Mouse (Mus musculus) MEL (cell line): ENCODE measurements around the gene Gm49661. TPM values are rescaled to one million over a fixed set of nuclear protein-coding genes. Genes with fewer than 3 reads are reported as not detected.

Experiments used
- DNase-seq: peaks from one replicate; pipeline ENCODE4 v3.0.0; 2011; ENCODE audit warnings: low read depth, low spot score
- H3K27ac ChIP-seq: 2 replicates; pipeline ENCODE4 v1.5.1; 2012; ENCODE audit warnings: low read depth, mild to moderate bottlenecking, control low read depth, low read length, moderate library complexity; ENCODE audit not compliant: control insufficient read depth
- H3K27me3 ChIP-seq, 2 experiments: fragments of 150-350 bp in 1 of 2; sonication (generic) in 1 of 2; 2 replicates each; pipeline ENCODE4 v1.6.1; 2012; ENCODE audit warnings: low read length in 2 of 2, mild to moderate bottlenecking in 2 of 2, improper control_type of control experiment in 1 of 2, moderate library complexity in 1 of 2; ENCODE audit not compliant: insufficient read depth in 2 of 2, control insufficient read depth in 1 of 2
- H3K36me3 ChIP-seq, 2 experiments: 2 replicates each; pipeline ENCODE4 v1.6.1; 2012 to 2014; ENCODE audit warnings: low read length in 2 of 2, improper control_type of control experiment in 1 of 2, inconsistent platforms in 1 of 2, mild to moderate bottlenecking in 1 of 2; ENCODE audit not compliant: insufficient read depth in 2 of 2, control insufficient read depth in 1 of 2
- H3K4me1 ChIP-seq, 2 experiments: fragments of 150-350 bp in 1 of 2; sonication (generic) in 1 of 2; 2 replicates each; pipeline ENCODE4 v1.6.1; 2012; ENCODE audit warnings: low read length in 2 of 2, improper control_type of control experiment in 1 of 2, mild to moderate bottlenecking in 1 of 2; ENCODE audit not compliant: insufficient read depth in 2 of 2, control insufficient read depth in 1 of 2
- H3K4me3 ChIP-seq, 2 experiments: fragments of 150-350 bp in 1 of 2; sonication (generic) in 1 of 2; 2 replicates each; pipeline ENCODE4 v1.5.1; 2012; ENCODE audit warnings: low read depth in 2 of 2, low read length in 2 of 2, mild to moderate bottlenecking in 2 of 2, moderate library complexity in 2 of 2, control low read depth in 1 of 2, improper control_type of control experiment in 1 of 2; ENCODE audit not compliant: control insufficient read depth in 1 of 2, insufficient read depth in 1 of 2
- H3K79me2 ChIP-seq: 2 replicates; pipeline ENCODE4 v1.6.1; 2012; ENCODE audit warnings: mild to moderate bottlenecking, low read length, moderate library complexity; ENCODE audit not compliant: control insufficient read depth, poor library complexity, insufficient read depth
- H3K9ac ChIP-seq: 2 replicates; pipeline ENCODE4 v1.6.1; 2012; ENCODE audit warnings: low read depth, mild to moderate bottlenecking, control low read depth, low read length, moderate library complexity; ENCODE audit not compliant: control insufficient read depth, poor library complexity, severe bottlenecking
- H3K9me3 ChIP-seq: fragments of 150-350 bp; sonication (generic); replicated peaks from 2 replicates; pipeline ENCODE4 v1.6.1; 2012; ENCODE audit warnings: mild to moderate bottlenecking, low read length, improper control_type of control experiment, moderate library complexity; ENCODE audit not compliant: insufficient read depth
- BHLHE40 ChIP-seq: IDR thresholded peaks from 2 replicates; pipeline ENCODE4 v1.6.1; 2012; ENCODE audit warnings: low read depth, mild to moderate bottlenecking, inconsistent platforms, low read length, improper control_type of control experiment, borderline replicate concordance
- CHD1 ChIP-seq: IDR thresholded peaks from 2 replicates; pipeline ENCODE4 v1.6.1; 2012; ENCODE audit warnings: low read depth, mild to moderate bottlenecking, inconsistent platforms, low read length, improper control_type of control experiment
- CHD2 ChIP-seq: IDR thresholded peaks from 2 replicates; pipeline ENCODE4 v1.6.1; 2011; ENCODE audit warnings: low read length, improper control_type of control experiment
- CTCF ChIP-seq, 3 experiments: IDR thresholded peaks in 2 of 3; conservative IDR thresholded peaks in 1 of 3; 2 replicates each; pipeline ENCODE4 v1.5.1; 2011 to 2012; ENCODE audit warnings: low read length in 3 of 3, low read depth in 2 of 3, mild to moderate bottlenecking in 2 of 3, improper control_type of control experiment in 1 of 3, inconsistent platforms in 1 of 3, mixed read lengths in 1 of 3, moderate library complexity in 1 of 3; ENCODE audit not compliant: control insufficient read depth in 1 of 3, insufficient read depth in 1 of 3, poor library complexity in 1 of 3, severe bottlenecking in 1 of 3
- E2F4 ChIP-seq: IDR thresholded peaks from 2 replicates; pipeline ENCODE4 v1.6.1; 2011; ENCODE audit warnings: low read depth, low read length, improper control_type of control experiment, borderline replicate concordance
- ELF1 ChIP-seq: IDR thresholded peaks from 2 replicates; pipeline ENCODE4 v1.6.1; 2014; ENCODE audit warnings: low read depth, mild to moderate bottlenecking, inconsistent platforms, low read length, improper control_type of control experiment, moderate library complexity
- ETS1 ChIP-seq: IDR thresholded peaks from 2 replicates; pipeline ENCODE4 v1.6.1; 2012; ENCODE audit warnings: low read depth, mild to moderate bottlenecking, inconsistent platforms, low read length, improper control_type of control experiment, moderate library complexity
- GABPA ChIP-seq: IDR thresholded peaks from 2 replicates; pipeline ENCODE4 v1.6.1; 2012; ENCODE audit warnings: low read depth, mild to moderate bottlenecking, inconsistent platforms, low read length, improper control_type of control experiment, moderate library complexity
- HCFC1 ChIP-seq: IDR thresholded peaks from 2 replicates; pipeline ENCODE4 v1.6.1; 2012; ENCODE audit warnings: low read depth, mild to moderate bottlenecking, inconsistent platforms, low read length, improper control_type of control experiment, moderate library complexity
- JUND ChIP-seq: IDR thresholded peaks from 2 replicates; pipeline ENCODE4 v1.6.1; 2011; ENCODE audit warnings: low read depth, mild to moderate bottlenecking, improper control_type of control experiment, low read length
- MAX ChIP-seq: IDR thresholded peaks from 2 replicates; pipeline ENCODE4 v1.6.1; 2011; ENCODE audit warnings: low read length, improper control_type of control experiment
- MAZ ChIP-seq: IDR thresholded peaks from 2 replicates; pipeline ENCODE4 v1.6.1; 2012; ENCODE audit warnings: low read depth, mild to moderate bottlenecking, inconsistent platforms, low read length, improper control_type of control experiment
- MYB ChIP-seq: IDR thresholded peaks from 2 replicates; pipeline ENCODE4 v1.6.1; 2011; ENCODE audit warnings: mild to moderate bottlenecking, low read depth, low read length, improper control_type of control experiment
- MYC ChIP-seq: IDR thresholded peaks from 2 replicates; pipeline ENCODE4 v1.6.1; 2011; ENCODE audit warnings: low read depth, mild to moderate bottlenecking, low read length, improper control_type of control experiment, moderate library complexity
- POLR2A ChIP-seq, 2 experiments: IDR thresholded peaks; 2 replicates each; pipeline ENCODE4 v1.6.1; 2011 to 2012; ENCODE audit warnings: low read length in 2 of 2, mild to moderate bottlenecking in 2 of 2, control low read depth in 1 of 2, improper control_type of control experiment in 1 of 2, low read depth in 1 of 2, moderate library complexity in 1 of 2; ENCODE audit not compliant: control insufficient read depth in 1 of 2, insufficient read depth in 1 of 2, poor library complexity in 1 of 2
- POLR2AphosphoS2 ChIP-seq: IDR thresholded peaks from 2 replicates; pipeline ENCODE4 v1.6.1; 2011; ENCODE audit warnings: low read length, improper control_type of control experiment
- POLR2AphosphoS5 ChIP-seq: IDR thresholded peaks from 2 replicates; pipeline ENCODE4 v1.6.1; 2012; ENCODE audit warnings: low read depth, borderline replicate concordance, mild to moderate bottlenecking, inconsistent platforms, low read length, moderate library complexity, mixed read lengths
- RCOR1 ChIP-seq: IDR thresholded peaks from 2 replicates; pipeline ENCODE4 v1.6.1; 2012; ENCODE audit warnings: low read depth, mild to moderate bottlenecking, inconsistent platforms, low read length, improper control_type of control experiment
- SIN3A ChIP-seq: IDR thresholded peaks from 2 replicates; pipeline ENCODE4 v1.6.1; 2012; ENCODE audit warnings: low read length, improper control_type of control experiment, inconsistent platforms
- SMC3 ChIP-seq: IDR thresholded peaks from 2 replicates; pipeline ENCODE4 v1.6.1; 2011; ENCODE audit warnings: low read depth, low read length, improper control_type of control experiment
- TCF12 ChIP-seq: IDR thresholded peaks from 2 replicates; pipeline ENCODE4 v1.6.1; 2014; ENCODE audit warnings: low read depth, mild to moderate bottlenecking, inconsistent platforms, low read length, improper control_type of control experiment, moderate library complexity
- USF1 ChIP-seq: IDR thresholded peaks from 2 replicates; pipeline ENCODE4 v1.6.1; 2014; ENCODE audit warnings: low read depth, mild to moderate bottlenecking, inconsistent platforms, low read length, improper control_type of control experiment, moderate library complexity
- USF2 ChIP-seq, 2 experiments: IDR thresholded peaks; 2 replicates each; pipeline ENCODE4 v1.6.1; 2011 to 2012; ENCODE audit warnings: improper control_type of control experiment in 2 of 2, low read length in 2 of 2, borderline replicate concordance in 1 of 2, inconsistent platforms in 1 of 2, low read depth in 1 of 2, mild to moderate bottlenecking in 1 of 2; ENCODE audit not compliant: insufficient read depth in 1 of 2
- ZC3H11A ChIP-seq: IDR thresholded peaks from 2 replicates; pipeline ENCODE4 v1.6.1; 2012; ENCODE audit warnings: low read depth, mild to moderate bottlenecking, inconsistent platforms, low read length, improper control_type of control experiment
- ZKSCAN1 ChIP-seq: IDR thresholded peaks from 2 replicates; pipeline ENCODE4 v1.6.1; 2012; ENCODE audit warnings: low read depth, mild to moderate bottlenecking, inconsistent platforms, low read length, improper control_type of control experiment, moderate library complexity
- ZNF384 ChIP-seq: IDR thresholded peaks from 2 replicates; pipeline ENCODE4 v1.6.1; 2012; ENCODE audit warnings: low read depth, mild to moderate bottlenecking, inconsistent platforms, low read length, improper control_type of control experiment
- polyA plus RNA-seq, 2 experiments: library from polyadenylated mRNA; stranded (reverse) in 1 of 2; unstranded in 1 of 2; fragments of >175 nt in 1 of 2; fragments of >200 nt in 1 of 2; gene quantifications; 2 replicates each; pipeline versions ENCODE4 v1.2.1 to v1.2.4; 2012; ENCODE audit warnings: low replicate concordance in 2 of 2, low read depth in 1 of 2; ENCODE audit not compliant: insufficient read length in 2 of 2, insufficient read depth in 1 of 2, missing spikeins in 1 of 2
- total RNA-seq: library from RNA; depleted of rRNA; stranded (reverse); fragments of 300-350 nt; gene quantifications from 2 replicates; pipeline ENCODE4 v1.2.3, GENCODE M21; 2012

Gm49661 gene
- total and polyA plus RNA-seq, 3 experiments = 4.7 TPM; not detected in 2

DNA sequence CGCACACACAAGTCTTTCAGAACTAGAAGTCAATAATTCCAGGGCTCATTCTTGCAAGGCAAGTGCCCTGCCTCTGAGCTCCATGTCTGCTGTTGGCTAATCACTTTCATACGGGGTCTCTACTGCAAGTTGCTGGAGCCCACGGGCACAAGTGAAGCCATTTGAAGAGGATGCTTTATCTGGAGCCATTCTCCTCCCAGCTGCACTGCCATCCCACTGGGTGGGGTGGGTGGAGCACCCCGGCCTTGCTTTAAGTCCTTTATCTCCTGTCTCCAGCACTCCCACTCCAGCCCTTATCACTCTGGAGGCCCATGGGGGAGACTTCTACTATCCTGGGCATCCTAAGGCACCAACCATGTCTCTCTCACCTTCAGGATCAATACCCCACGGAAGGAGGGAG, 1.7 kb upstream of the Gm49661 start (continued):
- TF ChIP-seq MYB (no peak), GABPA (no peak), SMC3 (no peak), HCFC1 (0 out of 2 replicates have a peak, but pooled peaks have one; percentile 14), USF2 (IDR thresholded peaks at IDR 0.05; ENCODE audit: borderline replicate concordance in 1 of 2, insufficient read depth in 1 of 2, low read depth in 1 of 2, low read length in 2 of 2) (no peak), CHD2 (no peak), USF1 (no peak), MYC (no peak), SIN3A (peak; percentile 87), ELF1 (no peak), POLR2AphosphoS2 (peak; percentile 64), JUND (no peak), POLR2A (IDR thresholded peaks at IDR 0.05; ENCODE audit: control insufficient read depth in 1 of 2, insufficient read depth in 1 of 2, low read depth in 1 of 2, low read length in 2 of 2, poor library complexity in 1 of 2) (peak; percentile 58 to 73; a peak in 2 of 4 replicates), RCOR1 (peak; percentile 90), CTCF (IDR thresholded peaks at IDR 0.05 in 2 of 3, conservative IDR thresholded peaks at IDR 0.05 in 1 of 3; ENCODE audit: control insufficient read depth in 1 of 3, insufficient read depth in 1 of 3, low read depth in 2 of 3, low read length in 3 of 3, poor library complexity in 1 of 3, severe bottlenecking in 1 of 3) (no peak)

DNA sequence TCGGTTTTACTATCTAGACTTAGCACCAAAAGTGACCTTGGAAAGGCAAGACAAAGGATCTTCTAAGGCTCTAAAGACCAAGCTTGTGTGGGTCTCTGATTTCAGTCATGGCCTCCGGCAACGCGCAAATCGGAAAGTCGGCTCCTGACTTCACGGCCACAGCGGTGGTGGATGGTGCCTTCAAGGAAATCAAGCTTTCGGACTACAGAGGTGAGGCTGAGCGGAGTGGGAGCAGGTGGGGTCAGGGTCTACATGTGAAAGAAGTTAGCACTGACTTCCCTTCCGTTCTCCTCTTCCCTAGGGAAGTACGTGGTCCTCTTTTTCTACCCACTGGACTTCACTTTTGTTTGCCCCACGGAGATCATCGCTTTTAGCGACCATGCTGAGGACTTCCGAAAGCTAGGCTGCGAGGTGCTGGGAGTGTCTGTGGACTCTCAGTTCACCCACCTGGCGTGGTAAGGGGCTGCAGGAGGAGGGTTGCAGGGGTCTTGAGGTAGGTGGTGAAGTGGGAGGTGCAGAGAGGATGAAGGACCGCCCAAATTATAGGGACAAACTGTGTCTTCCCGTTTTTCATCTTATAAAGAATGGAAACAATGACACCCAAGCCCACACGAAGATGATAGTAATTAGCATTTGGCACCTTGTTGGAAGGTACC, 1.0 kb upstream of the Gm49661 start:
- peak overlapping the region; percentile 84 for H3K27ac ChIP-seq
- peaks cover 4 to 35% of the 10 kb centered on the region in 2 experiments; a peak in 3 of 4 replicates for H3K36me3 ChIP-seq
- peak overlapping the region; percentile 65 to 73 for H3K4me3 ChIP-seq

More for the DNA sequence above, 1.0 kb upstream of the Gm49661 start:
- Histone ChIP-seq H3K9me3 (no peaks in the 10 kb centered on the region), H3K9ac (peak overlapping the region; percentile 91), H3K79me2 (peaks cover 22% of the 10 kb centered on the region), H3K27me3 (no peaks in the 10 kb centered on the region), H3K4me1 (peaks cover 7 to 42% of the 10 kb centered on the region in 2 experiments)
- no peak for DNase-seq
- TF ChIP-seq ETS1 = 0 out of 2 replicates have a peak, but pooled peaks have one; percentile 3
- TF ChIP-seq MAX = no peak
- TF ChIP-seq SIN3A = no peak
- 0 out of 2 replicates have a peak, but pooled peaks have one; percentile 13 for TF ChIP-seq CHD1
- TF ChIP-seq E2F4 = no peak
- no peak for TF ChIP-seq MYC
- TF ChIP-seq ZNF384 = no peak
- TF ChIP-seq MAZ = no peak
- TF ChIP-seq POLR2AphosphoS5 = no peak
- no peak for TF ChIP-seq ZKSCAN1
- TF ChIP-seq CHD2 = no peak
- no peak for TF ChIP-seq BHLHE40
- TF ChIP-seq USF1 = no peak
- no peak for TF ChIP-seq CTCF (IDR thresholded peaks at IDR 0.05 in 2 of 3, conservative IDR thresholded peaks at IDR 0.05 in 1 of 3; ENCODE audit: control insufficient read depth in 1 of 3, insufficient read depth in 1 of 3, low read depth in 2 of 3, low read length in 3 of 3, poor library complexity in 1 of 3, severe bottlenecking in 1 of 3)
- TF ChIP-seq MYB = no peak
- TF ChIP-seq ZC3H11A = no peak
- TF ChIP-seq TCF12 = no peak
